Mouse (Mus musculus): ENCODE results near the gene Sugp1.

DNA sequence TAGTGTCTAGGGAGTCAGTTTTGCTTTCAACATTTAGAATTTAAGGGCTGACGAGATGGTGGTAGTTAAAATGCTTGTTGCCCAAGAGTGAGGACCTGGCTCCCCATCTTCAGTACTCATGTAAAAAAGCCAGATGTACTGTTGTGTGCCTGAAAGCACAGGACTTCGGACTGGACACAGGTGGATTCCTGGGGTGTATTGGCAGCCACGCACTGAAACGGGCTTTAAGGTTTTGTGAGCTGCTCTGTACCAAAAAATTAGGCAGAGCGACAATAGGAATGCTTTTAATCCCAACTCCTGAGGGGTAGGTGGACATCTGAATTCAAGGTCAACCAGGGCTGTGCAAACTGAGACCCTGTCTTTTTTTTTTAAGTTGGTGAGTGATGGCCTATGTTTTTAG lies 1.4 kb downstream of the Sugp1 start:
- TF ChIP-seq GATA1 (IDR thresholded peaks at IDR 0.05; ENCODE audit: low read length) = no peak
- TF ChIP-seq TAL1 (IDR thresholded peaks at IDR 0.05; ENCODE audit: low read length) = no peak
